Mouse (Mus musculus) hindbrain, embryonic 10.5 days (tissue): ENCODE measurements around the gene Vil1. TPM values are rescaled to one million over a fixed set of nuclear protein-coding genes. Genes with fewer than 3 reads are reported as not detected.
A peak's percentile ranks its signal among the peaks of the same experiment; 100 is the strongest.

Experiments used
- DNase-seq: peaks from one replicate; pipeline ENCODE4 v3.0.0-alpha.2; 2017; ENCODE audit warnings: low spot score
- H3K27ac ChIP-seq: fragments of 300-500 bp; sonication (generic); 2 replicates; pipeline ENCODE4 v1.5.1; 2016; ENCODE audit warnings: mild to moderate bottlenecking, moderate library complexity
- H3K27me3 ChIP-seq: fragments of 300-500 bp; sonication (generic); 2 replicates; pipeline ENCODE4 v1.6.1; 2016; ENCODE audit warnings: mild to moderate bottlenecking; ENCODE audit not compliant: poor library complexity, insufficient read depth, severe bottlenecking
- H3K36me3 ChIP-seq: fragments of 300-500 bp; sonication (generic); 2 replicates; pipeline ENCODE4 v1.6.1; 2016; ENCODE audit warnings: mild to moderate bottlenecking, moderate library complexity
- H3K4me1 ChIP-seq: fragments of 300-500 bp; sonication (generic); replicated peaks from 2 replicates; pipeline ENCODE4 v1.6.1; 2016; ENCODE audit warnings: mild to moderate bottlenecking
- H3K4me3 ChIP-seq: fragments of 300-500 bp; sonication (generic); 2 replicates; pipeline ENCODE4 v1.5.1; 2016; ENCODE audit warnings: mild to moderate bottlenecking, moderate library complexity
- H3K9me3 ChIP-seq: fragments of 300-500 bp; sonication (generic); 2 replicates; pipeline ENCODE4 v1.6.1; 2016; ENCODE audit warnings: mild to moderate bottlenecking, moderate library complexity
- WGBS: fragments of 180-500 bp; shearing (Covaris S2); methylation state at CpG from one replicate; pipeline ENCODE4 v1.1.7; 2016; 5-methylcytosine and 5-hydroxymethylcytosine counted together
- microRNA counts: library from miRNA; unstranded; fragments of <30 nt; microRNA quantifications from one replicate; lab custom pipeline; 2017
- polyA plus RNA-seq: library from polyadenylated mRNA; unstranded; fragments of >200 nt; fragmentation: Nextera tagmentation; extraction: Ambion mirVana; gene quantifications from 2 replicates; pipeline ENCODE4 v1.2.1, GENCODE M21; 2016

The Vil1 gene
- polyA plus RNA-seq, 1 experiment from 2014 or later: 0.21 TPM

- 86% methylated on average over 8 of the region's 8 CpGs for WGBS
- Histone ChIP-seq H3K36me3 (peaks cover 99% of the 10 kb centered on the region), H3K4me3 (no peak overlapping the region)
Measured at GRCm38 (mm10) chr1:74437702-74438427, 28.7 kb downstream of the Vil1 start.

GRCm38 (mm10) chr1:74439166-74439876, 30.1 kb downstream of the Vil1 start:
- Histone ChIP-seq H3K27ac (no peak overlapping the region), H3K27me3 (no peaks in the 10 kb centered on the region), H3K36me3 (peaks cover 99% of the 10 kb centered on the region), H3K4me3 (no peak overlapping the region), H3K9me3 (no peaks in the 10 kb centered on the region), H3K4me1 (no peaks in the 10 kb centered on the region)
- DNase-seq: no peak
- WGBS: 90% methylated on average over 19 of the region's 19 CpGs

More at GRCm38 (mm10) chr1:74437702-74438427, 28.7 kb downstream of the Vil1 start:
- H3K4me1 ChIP-seq: no peaks in the 10 kb centered on the region
- no peak for DNase-seq
- H3K27ac ChIP-seq: no peak overlapping the region
- H3K27me3 ChIP-seq: no peaks in the 10 kb centered on the region
- no peaks in the 10 kb centered on the region for H3K9me3 ChIP-seq

DNA sequence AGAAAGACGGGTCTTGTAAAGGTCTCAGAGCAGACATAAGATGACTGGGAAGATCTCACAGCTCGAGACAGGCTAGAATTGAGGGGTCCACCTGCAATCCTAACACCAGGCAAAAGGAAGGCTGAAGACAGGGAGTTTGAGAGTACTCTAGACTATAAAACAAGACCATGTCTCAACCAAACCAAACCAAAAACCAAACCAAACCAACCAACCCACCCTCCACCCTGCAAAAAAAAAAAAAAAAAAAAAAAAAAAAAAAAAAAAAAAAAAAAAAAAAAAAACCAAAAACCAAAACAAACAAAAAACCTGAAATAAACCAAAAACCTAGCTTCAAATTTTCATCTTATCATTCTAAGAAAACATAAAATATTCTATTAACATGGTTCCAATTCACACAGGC, 35.4 kb downstream of the Vil1 start:
- Histone ChIP-seq H3K27ac (no peak overlapping the region), H3K4me1 (no peaks in the 10 kb centered on the region), H3K27me3 (no peaks in the 10 kb centered on the region), H3K36me3 (peaks cover 96% of the 10 kb centered on the region), H3K9me3 (no peaks in the 10 kb centered on the region), H3K4me3 (no peak overlapping the region)
- WGBS: 91% methylated on average over 2 of the region's 2 CpGs
- no peak for DNase-seq

DNA sequence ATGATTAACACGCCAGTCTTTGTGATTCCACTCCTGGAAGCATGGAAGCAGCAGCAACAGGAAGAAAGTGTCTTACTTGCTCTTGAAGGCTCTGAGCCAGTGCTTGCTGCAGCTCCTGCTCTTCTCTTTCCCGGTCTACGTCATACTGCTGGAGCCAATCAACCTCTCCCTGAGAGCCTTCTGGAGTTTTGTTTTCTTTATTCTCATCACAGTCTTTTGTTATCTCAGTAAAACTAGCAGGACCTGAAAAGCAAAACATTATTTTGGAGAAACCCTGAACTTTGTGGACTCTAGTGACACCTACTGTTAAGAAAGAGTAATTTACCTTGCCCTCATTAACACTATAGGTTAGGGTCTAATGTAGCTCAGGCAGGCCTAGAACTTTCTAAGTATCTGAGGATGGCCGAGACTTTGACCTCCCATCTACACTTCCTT, 43.5 kb downstream of the Vil1 start:
- DNase-seq: no peak
- Histone ChIP-seq H3K4me3 (no peak overlapping the region), H3K4me1 (no peaks in the 10 kb centered on the region), H3K27me3 (no peaks in the 10 kb centered on the region), H3K27ac (no peak overlapping the region), H3K36me3 (peaks cover 98% of the 10 kb centered on the region), H3K9me3 (no peaks in the 10 kb centered on the region)
- WGBS: 74% methylated on average over 4 of the region's 4 CpGs

DNA sequence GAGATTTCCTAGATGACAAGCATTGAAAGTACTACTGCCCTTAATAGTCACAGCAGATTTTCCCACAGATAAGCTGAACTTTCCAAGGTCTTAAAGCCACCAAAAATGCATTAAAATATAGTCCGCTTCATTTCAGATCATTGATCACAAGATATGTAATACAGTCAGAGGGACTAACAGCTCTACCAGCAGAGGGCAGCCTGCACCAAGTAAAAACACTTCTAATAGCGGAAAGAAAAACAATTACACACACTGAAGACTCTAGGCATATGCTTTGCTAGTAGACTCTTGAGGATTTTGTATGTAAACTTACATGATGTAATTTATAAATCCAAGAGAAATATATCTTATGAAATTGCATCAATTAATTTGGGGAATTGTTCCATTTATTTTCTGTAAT, 51.1 kb downstream of the Vil1 start:
- Histone ChIP-seq H3K4me3 (no peak overlapping the region), H3K9me3 (no peaks in the 10 kb centered on the region), H3K27ac (no peak overlapping the region), H3K4me1 (no peaks in the 10 kb centered on the region), H3K27me3 (no peaks in the 10 kb centered on the region), H3K36me3 (peaks cover 95% of the 10 kb centered on the region)
- 83% methylated on average over 2 of the region's 2 CpGs for WGBS
- no peak for DNase-seq

MicroRNAs within 50 kb of the gene (microRNA counts, 519-probe panel; counts per million panel counts)
- microRNA mmu-miR-26b (lab: Ali Mortazavi, UCI): 1,255 counts per million, percentile 77 among the panel's probes with 10 or more counts

Other genes starting within 250 kb of the Vil1 start
- not detected in 2 replicates for gene Cxcr1, start 214.7 kb upstream of the Vil1 start, polyA plus RNA-seq
- gene Arpc2, start 173.3 kb upstream of the Vil1 start, polyA plus RNA-seq: 352 and 355 TPM in 2 replicates
- gene Gpbar1, start 130.8 kb upstream of the Vil1 start, polyA plus RNA-seq: 0.15 and 0.24 TPM in 2 replicates
- gene Aamp, start 124.6 kb upstream of the Vil1 start, polyA plus RNA-seq: 238 and 248 TPM in 2 replicates
- gene Pnkd, start 124.4 kb upstream of the Vil1 start, polyA plus RNA-seq: 111 and 120 TPM in 2 replicates
- 11.6 and 12.6 TPM in 2 replicates for gene Tmbim1, start 103.8 kb upstream of the Vil1 start, polyA plus RNA-seq
- 0.37 and 1.4 TPM in 2 replicates for gene Catip, start 47.3 kb upstream of the Vil1 start, polyA plus RNA-seq
- 1.8 and 3.0 TPM in 2 replicates for gene Slc11a1, start 34.2 kb upstream of the Vil1 start, polyA plus RNA-seq
- 34.3 and 35.7 TPM in 2 replicates for gene Ctdsp1, start 17.9 kb upstream of the Vil1 start, polyA plus RNA-seq
- 84.6 and 100 TPM in 2 replicates for gene Cnot9, start 96.7 kb downstream of the Vil1 start, polyA plus RNA-seq
- 1.1 and 1.3 TPM in 2 replicates for gene Plcd4, start 133.5 kb downstream of the Vil1 start, polyA plus RNA-seq
- 34.0 and 45.5 TPM in 2 replicates for gene Usp37, start 134.9 kb downstream of the Vil1 start, polyA plus RNA-seq
- 8.7 and 9.6 TPM in 2 replicates for gene Zfp142, start 178.9 kb downstream of the Vil1 start, polyA plus RNA-seq
- 17.4 and 19.4 TPM in 2 replicates for gene Bcs1l, start 178.9 kb downstream of the Vil1 start, polyA plus RNA-seq
- gene Rnf25, start 192.0 kb downstream of the Vil1 start, polyA plus RNA-seq: 33.0 and 37.2 TPM in 2 replicates
- gene Stk36, start 192.1 kb downstream of the Vil1 start, polyA plus RNA-seq: 15.3 and 21.8 TPM in 2 replicates